Mouse (Mus musculus) E14TG2a.4 (cell line): ENCODE data around the gene Dnmbp.
A peak's percentile ranks its signal among the peaks of the same experiment; 100 is the strongest.

Experiments used
- H3K27me3 ChIP-seq: 2 replicates; pipeline ENCODE4 v1.6.1; 2014; ENCODE audit warnings: low read length, control low read depth; ENCODE audit not compliant: insufficient read depth
- H3K36me3 ChIP-seq: 2 replicates; pipeline ENCODE4 v1.6.1; 2014; ENCODE audit warnings: low read length, control low read depth; ENCODE audit not compliant: insufficient read depth
- H3K4me1 ChIP-seq: replicated peaks from 2 replicates; pipeline ENCODE4 v1.6.1; 2014; ENCODE audit warnings: low read depth, low read length, control low read depth
- H3K4me3 ChIP-seq: replicated peaks from 2 replicates; pipeline ENCODE4 v1.5.1; 2014; ENCODE audit warnings: mild to moderate bottlenecking, low read length
- H3K9me3 ChIP-seq: 2 replicates; pipeline ENCODE4 v1.6.1; 2014; ENCODE audit warnings: low read length, control low read depth
- CTCF ChIP-seq: conservative IDR thresholded peaks from 2 replicates; pipeline ENCODE4 v1.5.1; 2014; ENCODE audit warnings: low read length
- NANOG ChIP-seq: IDR thresholded peaks from 2 replicates; pipeline ENCODE4 v1.6.1; 2014; ENCODE audit warnings: borderline replicate concordance, low read length, mixed read lengths
- POU5F1 ChIP-seq: IDR thresholded peaks from 2 replicates; pipeline ENCODE4 v1.6.1; 2014; ENCODE audit warnings: low read length, borderline replicate concordance

Gene Dnmbp

DNA sequence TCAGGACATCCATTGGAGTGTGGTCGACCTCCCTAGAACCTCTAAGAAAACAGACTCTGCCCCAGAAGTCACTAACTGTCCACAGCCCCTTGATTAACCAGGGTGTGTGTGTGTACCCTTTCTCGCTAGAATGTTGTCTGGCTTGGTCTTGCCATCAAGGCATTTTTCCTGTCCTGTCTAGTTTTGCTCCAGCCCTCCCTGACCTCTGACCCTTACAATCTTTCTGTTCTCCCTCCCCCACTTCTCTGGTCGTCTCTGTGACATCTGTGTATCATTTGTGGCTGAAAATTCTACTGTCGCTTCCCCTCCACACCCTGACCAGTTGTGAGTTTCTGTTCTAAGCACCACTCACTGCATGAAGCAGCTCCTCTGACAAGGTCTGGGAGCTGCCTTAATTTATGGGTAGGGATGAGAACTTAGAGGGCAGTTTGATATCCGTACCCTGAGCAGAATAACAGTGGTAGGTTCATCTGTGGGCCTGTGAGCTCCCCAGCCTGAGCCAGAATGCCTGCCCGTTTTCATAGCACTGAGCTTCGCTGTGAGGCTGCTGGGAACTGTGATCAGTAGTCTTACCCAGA lies 94.6 kb downstream of the Dnmbp start:
- Histone ChIP-seq H3K9me3 (no peaks in the 10 kb centered on the region), H3K4me3 (no peak overlapping the region), H3K36me3 (peaks cover 45% of the 10 kb centered on the region), H3K27me3 (no peaks in the 10 kb centered on the region), H3K4me1 (peaks cover 31% of the 10 kb centered on the region)
- TF ChIP-seq NANOG: no peak
- no peak for TF ChIP-seq CTCF
- no peak for TF ChIP-seq POU5F1

- Histone ChIP-seq H3K4me3 (no peak overlapping the region), H3K27me3 (no peaks in the 10 kb centered on the region), H3K4me1 (peaks cover 17% of the 10 kb centered on the region), H3K36me3 (peaks cover 25% of the 10 kb centered on the region), H3K9me3 (no peaks in the 10 kb centered on the region)
- TF ChIP-seq CTCF (no peak), POU5F1 (no peak), NANOG (no peak)
These were observed 96.8 kb downstream of the Dnmbp start for GRCm38 (mm10) chr19:43843184-43843583.

DNA sequence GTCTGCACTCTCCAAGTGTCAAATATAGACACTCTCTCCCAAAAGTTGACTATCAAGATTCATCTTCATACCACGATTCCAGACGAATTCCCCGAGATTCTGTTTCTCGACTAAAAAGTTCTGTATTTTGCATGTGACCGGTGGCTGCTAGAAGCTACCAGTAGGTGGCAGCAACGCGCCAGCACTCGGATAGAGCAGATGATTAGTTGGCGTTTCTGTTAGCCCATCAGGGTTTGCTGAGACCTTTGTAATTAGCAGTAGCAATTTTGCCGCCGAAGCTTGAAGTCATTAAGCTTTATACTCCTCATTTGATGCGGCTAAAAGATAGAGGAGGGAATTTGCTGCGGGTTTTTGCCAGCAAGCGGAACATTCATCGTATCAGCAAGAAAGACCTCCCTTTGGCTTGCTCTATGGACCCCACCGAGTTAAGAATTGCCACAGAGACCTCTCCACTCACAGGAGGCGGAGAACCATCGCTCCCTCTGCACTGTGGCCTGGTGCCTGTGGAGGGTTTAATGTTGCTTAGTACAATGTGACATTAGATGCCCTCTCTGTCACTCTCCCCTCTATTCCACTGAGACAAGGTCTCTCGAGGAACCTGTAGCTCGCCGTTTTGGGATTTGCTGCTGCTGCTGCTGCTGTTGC lies 107.4 kb downstream of the Dnmbp start:
- TF ChIP-seq NANOG: no peak
- TF ChIP-seq CTCF: peak; percentile 91
- peaks cover 12% of the 10 kb centered on the region; the same call in 1 of the 2 replicates for H3K4me1 ChIP-seq
- H3K36me3 ChIP-seq: no peaks in the 10 kb centered on the region
- H3K27me3 ChIP-seq: peaks cover 19% of the 10 kb centered on the region
- H3K4me3 ChIP-seq: no peak overlapping the region
- H3K9me3 ChIP-seq: no peaks in the 10 kb centered on the region

GRCm38 (mm10) chr19:43826855-43827254 lies 113.1 kb downstream of the Dnmbp start:
- Histone ChIP-seq H3K9me3 (no peaks in the 10 kb centered on the region), H3K27me3 (peaks cover 10% of the 10 kb centered on the region), H3K4me3 (no peak overlapping the region), H3K4me1 (peaks cover 8% of the 10 kb centered on the region; the same call in 1 of the 2 replicates), H3K36me3 (no peaks in the 10 kb centered on the region)
- TF ChIP-seq POU5F1 (no peak), NANOG (no peak), CTCF (no peak)

GRCm38 (mm10) chr19:43815661-43816414 lies 124.2 kb downstream of the Dnmbp start:
- TF ChIP-seq CTCF (no peak), POU5F1 (no peak), NANOG (no peak)
- Histone ChIP-seq H3K4me3 (no peak overlapping the region), H3K4me1 (0 out of 2 replicates have a peak, but pooled peaks cover 8% of the 10 kb centered on the region)

DNA sequence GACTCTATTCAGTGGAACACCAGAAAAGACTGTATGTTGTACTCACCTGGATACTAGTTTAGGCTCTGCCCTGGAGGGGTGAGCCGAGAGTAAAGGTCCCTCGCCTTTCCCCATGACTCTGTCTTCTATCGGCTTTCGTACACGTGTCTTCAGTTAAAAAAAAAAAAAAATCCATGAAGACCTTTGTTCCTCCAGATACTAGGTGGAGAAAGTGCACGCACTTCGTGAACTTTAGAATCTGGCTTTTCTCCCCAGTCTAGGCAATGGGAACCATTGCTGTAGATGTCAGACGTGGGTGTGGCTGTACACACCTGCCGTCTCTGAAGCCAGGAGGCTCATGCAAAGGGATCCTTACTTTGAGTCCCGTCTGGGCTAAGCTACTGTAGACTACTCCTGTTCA lies 126.7 kb downstream of the Dnmbp start:
- Histone ChIP-seq H3K27me3 (no peaks in the 10 kb centered on the region), H3K36me3 (0 out of 2 replicates have a peak, but pooled peaks cover 5% of the 10 kb centered on the region), H3K9me3 (no peaks in the 10 kb centered on the region), H3K4me3 (no peak overlapping the region), H3K4me1 (peaks cover 21% of the 10 kb centered on the region)
- TF ChIP-seq POU5F1 (no peak), CTCF (no peak), NANOG (no peak)

More at GRCm38 (mm10) chr19:43815661-43816414, 124.2 kb downstream of the Dnmbp start:
- H3K36me3 ChIP-seq: 0 out of 2 replicates have a peak, but pooled peaks cover 5% of the 10 kb centered on the region
- H3K27me3 ChIP-seq: no peaks in the 10 kb centered on the region
- H3K9me3 ChIP-seq: no peaks in the 10 kb centered on the region

DNA sequence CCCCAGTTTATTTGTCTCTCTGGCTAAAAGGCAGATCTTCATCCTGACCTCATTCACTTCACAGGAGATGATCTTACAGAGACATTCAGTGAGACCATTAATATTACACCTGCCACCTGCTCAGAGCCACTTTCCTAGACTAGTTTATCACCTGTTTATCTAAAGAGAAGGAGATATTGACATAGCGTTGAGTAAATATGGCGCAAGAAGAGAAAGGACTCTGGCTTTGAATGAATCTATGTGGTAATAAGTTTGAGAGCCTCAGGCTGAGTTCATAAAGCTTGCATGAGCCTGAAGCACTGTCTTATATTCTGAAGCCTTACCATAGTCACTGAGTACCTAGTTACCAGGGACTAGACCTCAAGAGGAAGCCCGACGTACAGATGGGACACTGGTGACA lies 128.6 kb downstream of the Dnmbp start:
- Histone ChIP-seq H3K4me3 (no peak overlapping the region), H3K4me1 (peaks cover 27% of the 10 kb centered on the region), H3K27me3 (no peaks in the 10 kb centered on the region), H3K9me3 (no peaks in the 10 kb centered on the region), H3K36me3 (0 out of 2 replicates have a peak, but pooled peaks cover 5% of the 10 kb centered on the region)
- TF ChIP-seq POU5F1: no peak

- 0 out of 2 replicates have a peak, but pooled peaks cover 5% of the 10 kb centered on the region for H3K36me3 ChIP-seq
- peaks cover 34% of the 10 kb centered on the region for H3K4me1 ChIP-seq
- no peaks in the 10 kb centered on the region for H3K27me3 ChIP-seq
- TF ChIP-seq POU5F1 (no peak), NANOG (no peak), CTCF (no peak)
- H3K9me3 ChIP-seq: no peaks in the 10 kb centered on the region
- no peak overlapping the region for H3K4me3 ChIP-seq
These were observed 130.7 kb downstream of the Dnmbp start for GRCm38 (mm10) chr19:43809331-43809730.
